Mouse (Mus musculus) erythroblast, embryonic 14.5 days (primary cell): ENCODE data around the gene Npepps.

Experiments used
- GATA1 ChIP-seq: IDR thresholded peaks from 2 replicates; pipeline ENCODE4 v1.6.1; 2012; ENCODE audit warnings: low read length, inconsistent platforms, mixed read lengths
- TAL1 ChIP-seq: IDR thresholded peaks from 3 replicates; pipeline ENCODE4 v1.6.1; 2012; ENCODE audit warnings: low read length, inconsistent platforms, mixed read lengths

- TF ChIP-seq GATA1, result no peak
- TF ChIP-seq TAL1, result no peak
Measured at GRCm38 (mm10) chr11:97289276-97290230, 9.1 kb upstream of the Npepps start.
